Mouse (Mus musculus): ENCODE results near the gene Rbl2. TPM values are rescaled to one million over a fixed set of nuclear protein-coding genes. Genes with fewer than 3 reads are reported as not detected.

Gene Rbl2
- polyA plus RNA-seq (2012; ENCODE audit: insufficient read depth, insufficient read length, missing spikeins), result 17.8 and 35.9 TPM in 2 replicates

- H3K27ac ChIP-seq (replicated peaks; ENCODE audit: low read depth, low read length), result peak within 1 kb of the TSS; percentile 31; the same call in 1 of the 2 replicates
- peaks cover 5% of the 10 kb centered on the region for H3K4me1 ChIP-seq (ENCODE audit: control insufficient read depth, insufficient read depth, insufficient read length, low read length)
- H3K4me3 ChIP-seq (ENCODE audit: insufficient read depth, low read depth, low read length), result peak within 1 kb of the TSS; percentile 71
Measured at GRCm38 (mm10) chr8:91069834-91070233, at the start of gene Rbl2. Gene Rbl2, plus strand, starts transcription at chr8:91070057.

- no peak overlapping the region for H3K4me3 ChIP-seq (ENCODE audit: insufficient read depth, low read depth, low read length)
- no peak overlapping the region for H3K27ac ChIP-seq (replicated peaks; ENCODE audit: low read depth, low read length)
- H3K4me1 ChIP-seq (ENCODE audit: control insufficient read depth, insufficient read depth, insufficient read length, low read length), result no peaks in the 10 kb centered on the region
Measured at GRCm38 (mm10) chr8:91034417-91034816, 35.4 kb upstream of the Rbl2 start.

- Histone ChIP-seq H3K27ac (replicated peaks; ENCODE audit: low read depth, low read length) (no peak overlapping the region), H3K4me1 (ENCODE audit: control insufficient read depth, insufficient read depth, insufficient read length, low read length) (no peaks in the 10 kb centered on the region), H3K4me3 (ENCODE audit: insufficient read depth, low read depth, low read length) (no peak overlapping the region)
Measured at GRCm38 (mm10) chr8:91036905-91037304, 33.0 kb upstream of the Rbl2 start.

- Histone ChIP-seq H3K27ac (replicated peaks; ENCODE audit: low read depth, low read length) (no peak overlapping the region), H3K4me3 (ENCODE audit: insufficient read depth, low read depth, low read length) (no peak overlapping the region), H3K4me1 (ENCODE audit: control insufficient read depth, insufficient read depth, insufficient read length, low read length) (no peaks in the 10 kb centered on the region)
Measured at GRCm38 (mm10) chr8:91038637-91039036, 31.2 kb upstream of the Rbl2 start.

DNA sequence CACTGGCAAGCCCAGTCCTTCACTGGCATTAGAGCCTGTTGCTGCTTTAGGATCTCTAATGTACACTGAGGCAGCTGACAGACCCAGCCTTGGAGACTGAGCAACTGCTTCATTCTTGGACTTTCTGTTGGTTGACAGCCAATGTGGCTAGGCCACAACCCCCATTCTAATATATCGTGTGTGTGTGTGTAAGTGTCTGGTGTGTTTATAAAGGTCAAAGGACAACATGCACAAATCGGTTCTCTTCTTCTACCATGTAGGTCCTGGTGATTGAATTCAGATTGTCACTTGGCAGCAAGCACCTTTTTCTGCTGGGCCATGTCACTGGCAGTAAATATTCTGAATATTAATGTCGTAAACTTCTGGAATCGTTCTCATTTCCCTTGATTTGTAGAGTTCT, 23.5 kb upstream of the Rbl2 start:
- no peak overlapping the region for H3K27ac ChIP-seq (replicated peaks; ENCODE audit: low read depth, low read length)
- H3K4me3 ChIP-seq (ENCODE audit: insufficient read depth, low read depth, low read length), result no peak overlapping the region
- H3K4me1 ChIP-seq (ENCODE audit: control insufficient read depth, insufficient read depth, insufficient read length, low read length), result no peaks in the 10 kb centered on the region

GRCm38 (mm10) chr8:91051037-91051436, 18.8 kb upstream of the Rbl2 start:
- H3K27ac ChIP-seq (replicated peaks; ENCODE audit: low read depth, low read length), result no peak overlapping the region
- H3K4me1 ChIP-seq (ENCODE audit: control insufficient read depth, insufficient read depth, insufficient read length, low read length), result no peaks in the 10 kb centered on the region
- no peak overlapping the region for H3K4me3 ChIP-seq (ENCODE audit: insufficient read depth, low read depth, low read length)

GRCm38 (mm10) chr8:91054418-91054817, 15.4 kb upstream of the Rbl2 start:
- no peak overlapping the region for H3K27ac ChIP-seq (replicated peaks; ENCODE audit: low read depth, low read length)
- H3K4me1 ChIP-seq (ENCODE audit: control insufficient read depth, insufficient read depth, insufficient read length, low read length), result no peaks in the 10 kb centered on the region
- no peak overlapping the region for H3K4me3 ChIP-seq (ENCODE audit: insufficient read depth, low read depth, low read length)

DNA sequence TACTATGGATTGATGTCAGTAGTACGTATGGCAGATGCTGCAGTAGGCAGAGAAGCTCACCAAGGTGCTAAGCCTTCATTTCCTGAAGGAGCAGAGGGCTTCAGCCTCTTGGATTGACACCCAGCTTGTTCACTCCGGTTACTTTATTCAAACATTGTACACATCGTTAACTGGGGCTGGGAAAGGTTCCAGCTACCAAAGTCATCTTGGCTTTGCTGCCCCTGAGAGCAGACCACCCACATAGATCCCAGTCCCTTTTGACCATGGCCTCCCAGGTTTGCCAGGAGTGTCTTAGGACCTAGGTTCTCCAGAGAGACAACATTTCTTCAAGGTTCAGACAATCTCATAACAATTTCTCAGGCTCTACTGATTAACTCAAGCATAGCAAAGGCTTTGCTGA, 13.0 kb upstream of the Rbl2 start:
- no peak overlapping the region for H3K27ac ChIP-seq (replicated peaks; ENCODE audit: low read depth, low read length)
- no peak overlapping the region for H3K4me3 ChIP-seq (ENCODE audit: insufficient read depth, low read depth, low read length)
- H3K4me1 ChIP-seq (ENCODE audit: control insufficient read depth, insufficient read depth, insufficient read length, low read length), result no peaks in the 10 kb centered on the region; the same call in 1 of the 2 replicates

DNA sequence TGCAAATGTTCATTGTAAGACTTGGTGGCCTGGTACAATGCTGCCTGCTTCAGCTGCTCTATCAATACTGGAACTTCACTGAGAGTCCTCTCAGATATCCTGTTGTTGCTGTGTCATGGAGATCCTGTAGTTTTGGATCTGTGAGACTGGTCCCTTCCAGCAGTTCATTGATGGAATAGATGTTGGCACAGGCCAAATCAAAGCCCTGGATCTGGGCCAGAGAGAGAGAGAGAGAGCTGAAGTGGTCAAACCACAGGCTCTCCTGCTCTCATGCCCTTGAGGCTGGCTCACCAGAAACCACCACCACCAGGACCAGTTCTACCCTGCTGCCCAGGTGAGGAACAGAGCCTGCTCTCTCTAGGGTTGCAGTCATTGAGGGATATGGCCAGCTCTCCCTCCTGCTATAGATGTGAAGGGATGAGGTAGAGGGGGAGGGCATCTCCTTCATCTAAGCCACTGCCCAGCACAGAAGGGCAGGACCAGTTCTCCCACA, 10.7 kb upstream of the Rbl2 start:
- Histone ChIP-seq H3K4me1 (ENCODE audit: control insufficient read depth, insufficient read depth, insufficient read length, low read length) (no peaks in the 10 kb centered on the region; the same call in 1 of the 2 replicates), H3K27ac (replicated peaks; ENCODE audit: low read depth, low read length) (no peak overlapping the region), H3K4me3 (ENCODE audit: insufficient read depth, low read depth, low read length) (no peak overlapping the region)

DNA sequence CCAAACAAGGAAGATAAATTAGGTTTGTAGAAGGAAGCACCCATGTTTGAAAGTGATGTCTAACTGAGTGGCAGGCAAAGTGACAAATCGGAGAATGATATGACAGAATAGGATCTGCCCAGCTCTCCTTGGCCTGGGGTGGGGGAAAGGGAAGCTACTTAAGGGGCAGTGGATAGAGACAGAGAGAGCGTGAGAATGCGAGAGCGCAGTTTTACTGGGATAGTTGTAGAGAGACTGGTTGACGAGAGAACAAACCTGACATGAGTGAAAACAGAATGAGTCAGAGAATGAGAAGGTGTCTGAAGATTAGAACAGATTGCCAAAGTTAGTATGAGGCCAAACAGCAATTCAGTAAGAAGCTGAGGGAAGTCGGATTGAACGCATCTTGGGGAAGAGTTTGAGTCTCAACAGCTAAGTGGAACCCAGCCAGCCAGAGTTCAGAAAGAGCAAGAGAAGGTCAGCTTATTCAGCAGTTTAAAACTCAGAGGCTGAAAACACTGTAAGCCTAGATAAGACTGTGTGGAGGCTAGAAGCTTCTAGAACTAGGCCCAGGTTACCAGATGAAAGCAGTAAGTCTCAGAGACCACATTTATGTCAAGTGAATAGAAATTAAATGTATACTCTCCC, 9.9 kb upstream of the Rbl2 start:
- Histone ChIP-seq H3K27ac (replicated peaks; ENCODE audit: low read depth, low read length) (no peak overlapping the region), H3K4me1 (ENCODE audit: control insufficient read depth, insufficient read depth, insufficient read length, low read length) (no peaks in the 10 kb centered on the region; the same call in 1 of the 2 replicates), H3K4me3 (ENCODE audit: insufficient read depth, low read depth, low read length) (no peak overlapping the region)

- H3K4me1 ChIP-seq (ENCODE audit: control insufficient read depth, insufficient read depth, insufficient read length, low read length), result no peaks in the 10 kb centered on the region; the same call in 1 of the 2 replicates
- no peak overlapping the region for H3K4me3 ChIP-seq (ENCODE audit: insufficient read depth, low read depth, low read length)
- no peak overlapping the region for H3K27ac ChIP-seq (replicated peaks; ENCODE audit: low read depth, low read length)
Measured at GRCm38 (mm10) chr8:91060555-91061471, 9.0 kb upstream of the Rbl2 start.

- no peak overlapping the region for H3K4me3 ChIP-seq (ENCODE audit: insufficient read depth, low read depth, low read length)
- H3K27ac ChIP-seq (replicated peaks; ENCODE audit: low read depth, low read length), result no peak overlapping the region
- H3K4me1 ChIP-seq (ENCODE audit: control insufficient read depth, insufficient read depth, insufficient read length, low read length), result peaks cover 2% of the 10 kb centered on the region; the same call in 1 of the 2 replicates
Measured at GRCm38 (mm10) chr8:91065179-91065578, 4.7 kb upstream of the Rbl2 start.

DNA sequence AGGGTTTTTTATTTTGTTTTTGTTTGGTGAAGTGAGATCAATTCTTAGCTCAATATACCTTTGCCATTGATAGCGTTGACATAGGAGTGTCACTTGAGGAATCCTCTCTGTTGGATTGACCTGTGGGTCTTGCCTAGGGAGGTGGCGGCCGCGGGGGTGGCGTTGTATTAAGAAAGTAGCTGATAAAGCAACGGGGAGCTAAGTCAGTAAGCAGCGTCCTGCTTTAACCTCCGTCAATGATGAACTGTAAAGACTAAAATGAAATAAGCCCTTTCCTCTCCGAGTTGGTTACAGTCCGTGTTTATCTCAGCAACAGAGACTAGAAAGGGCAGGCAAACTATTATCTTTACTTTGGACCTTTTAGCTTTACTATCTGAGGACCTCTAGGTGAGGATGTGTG, 450 bp upstream of the Rbl2 start:
- peaks cover 5% of the 10 kb centered on the region for H3K4me1 ChIP-seq (ENCODE audit: control insufficient read depth, insufficient read depth, insufficient read length, low read length)
- H3K4me3 ChIP-seq (ENCODE audit: insufficient read depth, low read depth, low read length), result peak overlapping the region; percentile 71
- 0 out of 2 replicates have a peak overlapping the region, but pooled peaks have one; percentile 31 for H3K27ac ChIP-seq (replicated peaks; ENCODE audit: low read depth, low read length)

DNA sequence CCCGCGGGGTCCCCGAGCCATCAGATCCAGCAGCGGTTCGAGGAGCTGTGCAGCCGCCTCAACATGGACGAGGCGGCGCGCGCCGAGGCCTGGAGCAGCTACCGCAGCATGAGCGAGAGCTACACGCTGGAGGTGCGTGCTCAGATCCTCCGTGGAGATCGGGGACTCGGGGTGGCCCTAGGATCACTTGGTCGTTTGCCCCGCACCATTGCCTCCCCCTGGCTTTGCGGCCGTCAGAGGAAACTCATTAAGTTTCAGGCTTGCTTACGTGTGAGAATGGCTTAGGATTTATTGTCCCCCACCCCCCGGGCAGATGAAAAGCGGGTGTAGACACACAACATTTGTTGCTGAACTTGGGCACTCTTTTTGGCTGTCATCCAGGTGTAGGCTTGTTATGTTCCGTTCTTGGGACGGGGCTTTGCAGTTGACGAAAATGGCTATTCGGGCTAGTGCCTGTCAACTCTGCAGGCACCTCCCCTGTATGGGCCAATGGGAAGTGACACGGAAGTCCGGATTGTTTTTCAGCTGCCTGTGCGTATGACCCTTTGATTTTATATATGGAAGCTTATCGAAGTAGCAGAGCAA, 510 bp downstream of the Rbl2 start:
- H3K4me3 ChIP-seq (ENCODE audit: insufficient read depth, low read depth, low read length), result peak overlapping the region; percentile 71
- peaks cover 5% of the 10 kb centered on the region for H3K4me1 ChIP-seq (ENCODE audit: control insufficient read depth, insufficient read depth, insufficient read length, low read length)
- H3K27ac ChIP-seq (replicated peaks; ENCODE audit: low read depth, low read length), result peak overlapping the region; percentile 6; the same call in 1 of the 2 replicates

All from brown adipose tissue, adult 24 weeks (tissue).